Mouse (Mus musculus) spleen, postnatal 10 days (tissue): ENCODE measurements around the gene Tmem183a.

Source experiments
- DNase-seq, 2 experiments: peaks; one replicate each; pipeline ENCODE4 v3.0.0; 2021 to 2022; ENCODE audit warnings: low spot score in 2 of 2

Gene Tmem183a

GRCm38 (mm10) chr1:134344005-134344950 is 17.5 kb downstream of the Tmem183a start:
- peak; percentile 61 to 89 for DNase-seq

GRCm38 (mm10) chr1:134343567-134343966 is 18.2 kb downstream of the Tmem183a start:
- peak in 1 of 2 experiments; percentile 5 for DNase-seq

- DNase-seq = peak in 1 of 2 experiments; percentile 10
Observed at GRCm38 (mm10) chr1:134342781-134343310, 18.9 kb downstream of the Tmem183a start.

- DNase-seq = peak in 1 of 2 experiments; percentile 9
Observed at GRCm38 (mm10) chr1:134342278-134342664, 19.5 kb downstream of the Tmem183a start.

- peak in 1 of 2 experiments; percentile 10 for DNase-seq
Observed at GRCm38 (mm10) chr1:134341641-134342277, 20.0 kb downstream of the Tmem183a start.

GRCm38 (mm10) chr1:134339757-134340619 is 21.8 kb downstream of the Tmem183a start:
- DNase-seq = peak in 1 of 2 experiments; percentile 7

- DNase-seq = peak in 1 of 2 experiments; percentile 5
Observed at GRCm38 (mm10) chr1:134339162-134339561, 22.6 kb downstream of the Tmem183a start.

- DNase-seq = peak in 1 of 2 experiments; percentile 9
Observed at GRCm38 (mm10) chr1:134336958-134337710, 24.6 kb downstream of the Tmem183a start.

- DNase-seq = peak in 1 of 2 experiments; percentile 33
Observed at GRCm38 (mm10) chr1:134335924-134336810, 25.6 kb downstream of the Tmem183a start.

- DNase-seq = peak in 1 of 2 experiments; percentile 10
Observed at GRCm38 (mm10) chr1:134335211-134335923, 26.4 kb downstream of the Tmem183a start.

- peak in 1 of 2 experiments; percentile 6 for DNase-seq
Observed at GRCm38 (mm10) chr1:134334111-134334827, 27.5 kb downstream of the Tmem183a start.

GRCm38 (mm10) chr1:134333371-134334110 is 28.2 kb downstream of the Tmem183a start:
- DNase-seq = no peak

GRCm38 (mm10) chr1:134332770-134333271 is 29.0 kb downstream of the Tmem183a start, which contains the start of gene Ppfia4:
Gene Ppfia4 (minus strand): TSS chr1:134332928.
- DNase-seq = no peak

GRCm38 (mm10) chr1:134331879-134332635 is 29.7 kb downstream of the Tmem183a start:
- peak; percentile 65 to 82 for DNase-seq

GRCm38 (mm10) chr1:134326841-134327346 is 34.9 kb downstream of the Tmem183a start:
- no peak for DNase-seq

GRCm38 (mm10) chr1:134322591-134322990 is 39.2 kb downstream of the Tmem183a start:
- DNase-seq = no peak
